17 mouse cellular contexts compared by ENCODE assay signal in genomic region chr9:13566154-13566885, GRCm38 (mm10).
DNase-seq lines count a peak whose midpoint lies in the region; ATAC-seq lines count a peak whose summit lies in the region.
"Had no signal": no experiment of that assay in that cellular context is flagged by ENCODE, and none has a peak within 500 bp of the region (broad histone marks: within the 10 kb centered on the region; RNA-seq: fewer than 3 reads in every experiment).

No protein-coding gene starts in this region.

- no peak for ATAC-seq in megakaryocyte, adult 5-6 weeks (ENCODE audit: poor library complexity, severe bottlenecking)
- ATAC-seq: lung, postnatal 0 days had no signal

- DNase-seq in heart, adult 11 months = peak; percentile 90
- DNase-seq in heart, adult 18-20 months = no peak
- peak; percentile 64 for DNase-seq in brain, adult 2 months (ENCODE audit: low read depth, low spot score)
- peak; percentile 46 for DNase-seq in cerebellum, adult 8-10 months
- peak; percentile 53 to 54 for DNase-seq in cerebellum, postnatal 25 days
- no peak for DNase-seq in neural tube, embryonic 10.5 days (ENCODE audit: extremely low spot score, low spot score)
- DNase-seq: adrenal gland, adult 2 months; gastrocnemius, postnatal 25 days; heart, postnatal 14 days; kidney, adult 18-20 months; kidney, postnatal 4 days; liver, embryonic 13.5 days; lung, adult 18-20 months; midbrain, embryonic 14.5 days; right cerebral cortex, postnatal 25 days had no signal

Comparison
In these comparisons a context has a peak if more than half of its experiments do, and no peak if none do; other contexts are left out.
1. DNase-seq: peak in heart, adult 11 months (single experiment), brain, adult 2 months (single experiment), cerebellum, adult 8-10 months (single experiment) and cerebellum, postnatal 25 days (2 of 2); none in heart, adult 18-20 months (0 of 2) and neural tube, embryonic 10.5 days (single experiment).